ENCODE assay signal across 27 mouse cellular contexts in the genomic region with DNA sequence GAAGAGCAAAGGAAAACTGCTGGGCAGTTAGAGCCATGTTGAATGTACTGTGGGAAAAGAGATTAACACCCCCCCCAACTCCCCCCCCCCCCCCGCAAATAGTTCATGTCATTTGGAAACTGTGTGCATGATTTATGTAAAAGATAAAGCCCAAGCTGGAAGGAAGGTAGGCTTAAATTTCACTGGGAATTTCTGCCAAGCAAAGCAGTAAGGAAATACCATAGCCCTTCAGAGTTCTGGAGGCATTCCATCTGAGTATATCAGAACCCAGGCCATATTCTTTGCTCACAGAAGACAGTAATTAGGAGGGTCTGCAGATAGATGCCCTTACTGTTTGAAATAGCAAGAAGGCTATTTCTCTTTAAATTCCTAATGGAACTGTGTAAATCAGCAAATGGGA.
DNase-seq lines count a peak whose midpoint lies in the region; ATAC-seq and TF ChIP-seq lines count a peak whose summit lies in the region.
"Had no signal": no experiment of that assay in that cellular context is flagged by ENCODE, and none has a peak within 500 bp of the region (broad histone marks: within the 10 kb centered on the region; RNA-seq: fewer than 3 reads in every experiment).

No protein-coding gene starts in this region.

- H3K36me3 ChIP-seq in heart, embryonic 13.5 days = no peaks in the 10 kb centered on the region
- no peaks in the 10 kb centered on the region for H3K36me3 ChIP-seq in heart, embryonic 11.5 days (ENCODE audit: control insufficient read depth, insufficient read depth, low read length)
- H3K36me3 ChIP-seq in kidney, embryonic 16.5 days (ENCODE audit: insufficient read depth, low read length) = no peaks in the 10 kb centered on the region
- no peaks in the 10 kb centered on the region for H3K36me3 ChIP-seq in lung, embryonic 14.5 days (ENCODE audit: insufficient read depth)
- H3K36me3 ChIP-seq in hindbrain, embryonic 14.5 days (replicated peaks; ENCODE audit: control insufficient read depth, insufficient read depth) = no peaks in the 10 kb centered on the region
- H3K36me3 ChIP-seq: embryonic facial prominence, embryonic 12.5 days; hindbrain, embryonic 12.5 days; limb, embryonic 15.5 days; liver, embryonic 15.5 days; midbrain, embryonic 12.5 days; neural tube, embryonic 12.5 days had no signal

- peaks cover 3% of the 10 kb centered on the region; the same call in 1 of the 2 replicates for H3K4me1 ChIP-seq in heart, embryonic 13.5 days
- H3K4me1 ChIP-seq in heart, embryonic 11.5 days (ENCODE audit: control insufficient read depth, insufficient read depth, low read length) = no peaks in the 10 kb centered on the region
- peaks cover 4% of the 10 kb centered on the region; the same call in 1 of the 2 replicates for H3K4me1 ChIP-seq in kidney, embryonic 16.5 days (ENCODE audit: insufficient read depth, low read length)
- no peaks in the 10 kb centered on the region for H3K4me1 ChIP-seq in lung, embryonic 14.5 days (ENCODE audit: insufficient read depth)
- H3K4me1 ChIP-seq in lung, adult 2 months (ENCODE audit: control insufficient read depth, insufficient read depth, low read length) = no peaks in the 10 kb centered on the region
- no peaks in the 10 kb centered on the region for H3K4me1 ChIP-seq in hindbrain, embryonic 14.5 days (replicated peaks; ENCODE audit: control insufficient read depth, insufficient read depth, low read length)
- H3K4me1 ChIP-seq: embryonic facial prominence, embryonic 12.5 days; hindbrain, embryonic 12.5 days; liver, embryonic 15.5 days; midbrain, embryonic 12.5 days; neural tube, embryonic 12.5 days had no signal

- ATAC-seq in heart, embryonic 13.5 days (ENCODE audit: extremely low read depth, insufficient number of reproducible peaks, low FRiP score, low TSS enrichment) = no peak
- no peak for ATAC-seq in heart, embryonic 11.5 days (replicated peaks; ENCODE audit: insufficient number of reproducible peaks, low FRiP score, low TSS enrichment)
- ATAC-seq in kidney, embryonic 16.5 days (ENCODE audit: low FRiP score, low TSS enrichment) = 0 out of 2 replicates have a peak, but pooled peaks have one; percentile 35
- no peak for ATAC-seq in lung, embryonic 14.5 days (ENCODE audit: insufficient read depth)
- no peak for ATAC-seq in hindbrain, embryonic 14.5 days (ENCODE audit: low FRiP score)
- ATAC-seq: forebrain, postnatal 0 days; intestine, embryonic 16.5 days had no signal

- no peaks in the 10 kb centered on the region for H3K9me3 ChIP-seq in heart, embryonic 13.5 days
- no peaks in the 10 kb centered on the region for H3K9me3 ChIP-seq in heart, embryonic 11.5 days (replicated peaks; ENCODE audit: control insufficient read depth, low read length)
- H3K9me3 ChIP-seq in kidney, embryonic 16.5 days (ENCODE audit: low read length) = no peaks in the 10 kb centered on the region
- H3K9me3 ChIP-seq in lung, embryonic 14.5 days (ENCODE audit: low read depth, low read length) = no peaks in the 10 kb centered on the region
- H3K9me3 ChIP-seq in hindbrain, embryonic 14.5 days (ENCODE audit: control insufficient read depth, low read length) = no peaks in the 10 kb centered on the region
- H3K9me3 ChIP-seq: embryonic facial prominence, embryonic 12.5 days; hindbrain, embryonic 12.5 days; limb, embryonic 15.5 days; liver, embryonic 15.5 days; midbrain, embryonic 12.5 days; neural tube, embryonic 12.5 days had no signal

- H3K27me3 ChIP-seq in heart, embryonic 13.5 days (replicated peaks) = no peaks in the 10 kb centered on the region
- H3K27me3 ChIP-seq in heart, embryonic 11.5 days (ENCODE audit: control insufficient read depth, insufficient read depth, low read length) = no peaks in the 10 kb centered on the region
- no peaks in the 10 kb centered on the region for H3K27me3 ChIP-seq in kidney, embryonic 16.5 days (ENCODE audit: insufficient read depth, low read length)
- H3K27me3 ChIP-seq in lung, embryonic 14.5 days (ENCODE audit: insufficient read depth, low read length) = no peaks in the 10 kb centered on the region
- no peaks in the 10 kb centered on the region for H3K27me3 ChIP-seq in hindbrain, embryonic 14.5 days (ENCODE audit: control insufficient read depth, insufficient read depth, low read length)
- H3K27me3 ChIP-seq: embryonic facial prominence, embryonic 12.5 days; hindbrain, embryonic 12.5 days; limb, embryonic 15.5 days; liver, embryonic 15.5 days; midbrain, embryonic 12.5 days; neural tube, embryonic 12.5 days had no signal

- 33% methylated on average over 1 of the region's 1 CpGs for WGBS in heart, embryonic 13.5 days
- 50% methylated on average over 1 of the region's 1 CpGs for WGBS in heart, embryonic 11.5 days (ENCODE audit: insufficient replicate concordance)
- 30% methylated on average over 1 of the region's 1 CpGs for WGBS in kidney, embryonic 16.5 days
- WGBS in lung, embryonic 14.5 days = 17% methylated on average over 1 of the region's 1 CpGs
- 29% methylated on average over 1 of the region's 1 CpGs for WGBS in lung, adult 2 months
- WGBS in hindbrain, embryonic 14.5 days = 64% methylated on average over 1 of the region's 1 CpGs

- no peak for TF ChIP-seq CTCF in lung, embryonic 14.5 days (IDR thresholded peaks at IDR 0.05; ENCODE audit: low read depth)
- TF ChIP-seq CTCF in lung, adult 2 months (IDR thresholded peaks at IDR 0.05; ENCODE audit: insufficient read depth, low read length) = no peak

- H3K27ac ChIP-seq in heart, embryonic 13.5 days (replicated peaks) = peak overlapping the region; percentile 62; the same call in 1 of the 2 replicates
- no peak overlapping the region for H3K27ac ChIP-seq in heart, embryonic 11.5 days (ENCODE audit: low read depth, low read length)
- no peak overlapping the region for H3K27ac ChIP-seq in kidney, embryonic 16.5 days (ENCODE audit: low read length)
- no peak overlapping the region for H3K27ac ChIP-seq in lung, embryonic 14.5 days (ENCODE audit: low read depth)
- H3K27ac ChIP-seq in hindbrain, embryonic 14.5 days = no peak overlapping the region
- H3K27ac ChIP-seq: embryonic facial prominence, embryonic 12.5 days; heart, adult 2 months; hindbrain, embryonic 12.5 days; liver, embryonic 15.5 days; midbrain, embryonic 12.5 days; neural tube, embryonic 12.5 days had no signal

- TF ChIP-seq POLR2A in lung, adult 2 months (IDR thresholded peaks at IDR 0.05; ENCODE audit: borderline replicate concordance, extremely low read depth, low read depth, low read length) = no peak

- H3K4me3 ChIP-seq in heart, embryonic 13.5 days = no peak overlapping the region
- no peak overlapping the region for H3K4me3 ChIP-seq in heart, embryonic 11.5 days (ENCODE audit: low read depth, low read length)
- no peak overlapping the region for H3K4me3 ChIP-seq in kidney, embryonic 16.5 days (ENCODE audit: low read length)
- H3K4me3 ChIP-seq in lung, embryonic 14.5 days (ENCODE audit: low read depth, low read length) = no peak overlapping the region
- no peak overlapping the region for H3K4me3 ChIP-seq in lung, adult 2 months (replicated peaks; ENCODE audit: extremely low read depth, low read depth, low read length)
- no peak overlapping the region for H3K4me3 ChIP-seq in hindbrain, embryonic 14.5 days (replicated peaks; ENCODE audit: low read length)
- H3K4me3 ChIP-seq: embryonic facial prominence, embryonic 12.5 days; erythroblast, embryonic 14.5 days; heart, adult 2 months; hindbrain, embryonic 12.5 days; limb, embryonic 15.5 days; liver, embryonic 15.5 days; midbrain, embryonic 12.5 days; myocyte; neural tube, embryonic 12.5 days had no signal

- no peak for DNase-seq in kidney, postnatal 25 days
- peak; percentile 42 for DNase-seq in lung, embryonic 14.5 days
- no peak for DNase-seq in lung, adult 2 months
- no peak for DNase-seq in hindbrain, embryonic 14.5 days (ENCODE audit: low spot score)
- DNase-seq: adrenal gland, postnatal 14 days; cerebellum, adult 11 months; cerebellum, adult 9-10 months; cerebellum, postnatal 36 days; forebrain, postnatal 0 days; heart, adult 2 months; heart, postnatal 36 days; lung, postnatal 36 days; right cerebral cortex, adult 18-20 months; spleen, adult 18-20 months; thymus, postnatal 14 days had no signal

- no peak overlapping the region for H3K9ac ChIP-seq in heart, embryonic 13.5 days
- H3K9ac ChIP-seq in heart, embryonic 11.5 days (ENCODE audit: low read depth, low read length) = no peak overlapping the region
- H3K9ac ChIP-seq in kidney, embryonic 16.5 days (replicated peaks; ENCODE audit: low read length) = no peak overlapping the region
- H3K9ac ChIP-seq in lung, embryonic 14.5 days = no peak overlapping the region
- no peak overlapping the region for H3K9ac ChIP-seq in hindbrain, embryonic 14.5 days
- H3K9ac ChIP-seq: embryonic facial prominence, embryonic 12.5 days; forebrain, postnatal 0 days; hindbrain, embryonic 12.5 days; limb, embryonic 15.5 days; liver, embryonic 15.5 days; midbrain, embryonic 12.5 days; neural tube, embryonic 12.5 days had no signal

- no peak overlapping the region for H3K4me2 ChIP-seq in heart, embryonic 13.5 days
- H3K4me2 ChIP-seq in heart, embryonic 11.5 days = no peak overlapping the region
- no peak overlapping the region for H3K4me2 ChIP-seq in kidney, embryonic 16.5 days (replicated peaks; ENCODE audit: low read depth, low read length)
- H3K4me2 ChIP-seq in lung, embryonic 14.5 days = no peak overlapping the region
- no peak overlapping the region for H3K4me2 ChIP-seq in hindbrain, embryonic 14.5 days (replicated peaks)
- H3K4me2 ChIP-seq: embryonic facial prominence, embryonic 12.5 days; hindbrain, embryonic 12.5 days; limb, embryonic 15.5 days; liver, embryonic 15.5 days; midbrain, embryonic 12.5 days; neural tube, embryonic 12.5 days had no signal
